Mouse (Mus musculus): Measurements from ENCODE around the gene Gm45015. TPM values are rescaled to one million over a fixed set of nuclear protein-coding genes. Genes with fewer than 3 reads are reported as not detected.

Gm45015 gene
- total and polyA plus RNA-seq, 3 experiments = not detected

DNA sequence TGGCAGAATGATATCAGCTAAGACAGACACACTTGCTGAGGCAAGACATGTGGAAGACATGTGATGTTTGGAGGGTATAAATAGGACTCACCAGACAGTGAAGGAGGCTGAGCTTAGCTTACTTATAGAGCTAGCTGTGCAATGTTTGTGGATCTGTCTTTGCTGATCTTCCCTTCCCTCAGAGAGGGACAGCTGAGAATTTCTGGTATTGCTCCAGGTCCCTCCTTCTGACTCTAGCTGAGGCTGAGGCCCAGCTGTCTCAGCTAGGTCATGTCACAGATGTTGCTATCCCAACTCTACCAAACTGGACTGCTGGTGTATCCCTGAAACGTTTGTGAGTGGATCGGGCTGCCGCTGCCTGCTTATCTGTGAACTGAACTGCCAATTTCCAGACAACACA lies 15.6 kb downstream of the Gm45015 start:
- TF ChIP-seq TBP (IDR thresholded peaks at IDR 0.05; ENCODE audit: low read depth, low read length) = no peak
- no peak for TF ChIP-seq ETS1 (IDR thresholded peaks at IDR 0.05; ENCODE audit: low read depth, low read length)
- TF ChIP-seq CTCF (IDR thresholded peaks at IDR 0.05 in 2 of 3, conservative IDR thresholded peaks at IDR 0.05 in 1 of 3; ENCODE audit: control insufficient read depth in 1 of 3, insufficient read depth in 1 of 3, low read depth in 2 of 3, low read length in 3 of 3, poor library complexity in 1 of 3, severe bottlenecking in 1 of 3) = no peak
- no peak for TF ChIP-seq TAL1 (IDR thresholded peaks at IDR 0.05; ENCODE audit: low read length)
- TF ChIP-seq NELFE (IDR thresholded peaks at IDR 0.05; ENCODE audit: low read depth, low read length) = no peak
- TF ChIP-seq MAZ (IDR thresholded peaks at IDR 0.05; ENCODE audit: low read depth, low read length) = no peak
- TF ChIP-seq E2F4 (IDR thresholded peaks at IDR 0.05; ENCODE audit: borderline replicate concordance, low read depth, low read length) = no peak
- TF ChIP-seq TCF12 (IDR thresholded peaks at IDR 0.05; ENCODE audit: low read depth, low read length) = no peak
- no peak for TF ChIP-seq HCFC1 (IDR thresholded peaks at IDR 0.05; ENCODE audit: low read depth, low read length)
- TF ChIP-seq POLR2AphosphoS5 (IDR thresholded peaks at IDR 0.05; ENCODE audit: borderline replicate concordance, low read depth, low read length) = no peak
- no peak for TF ChIP-seq CHD1 (IDR thresholded peaks at IDR 0.05; ENCODE audit: low read depth, low read length)
- TF ChIP-seq SMC3 (IDR thresholded peaks at IDR 0.05; ENCODE audit: low read depth, low read length) = no peak
- no peak for TF ChIP-seq JUND (IDR thresholded peaks at IDR 0.05; ENCODE audit: low read depth, low read length)
- TF ChIP-seq GATA1 (IDR thresholded peaks at IDR 0.05; ENCODE audit: low read depth, low read length) = no peak
- no peak for TF ChIP-seq RCOR1 (IDR thresholded peaks at IDR 0.05; ENCODE audit: low read depth, low read length)
- no peak for TF ChIP-seq MYB (IDR thresholded peaks at IDR 0.05; ENCODE audit: low read depth, low read length)
- no peak for TF ChIP-seq NRF1 (IDR thresholded peaks at IDR 0.05; ENCODE audit: insufficient read depth, low read depth, low read length, poor library complexity, severe bottlenecking)
- no peak for TF ChIP-seq MAX (IDR thresholded peaks at IDR 0.05; ENCODE audit: low read length)
- no peak for TF ChIP-seq CHD2 (IDR thresholded peaks at IDR 0.05; ENCODE audit: low read length)
- no peaks in the 10 kb centered on the region for H3K4me1 ChIP-seq (ENCODE audit: control insufficient read depth in 1 of 2, insufficient read depth in 2 of 2, low read length in 2 of 2)
- no peak overlapping the region for H3K4me3 ChIP-seq (ENCODE audit: control insufficient read depth in 1 of 2, insufficient read depth in 1 of 2, low read depth in 2 of 2, low read length in 2 of 2)
- DNase-seq (ENCODE audit: low read depth, low spot score) = no peak
- no peaks in the 10 kb centered on the region for H3K9me3 ChIP-seq (replicated peaks; ENCODE audit: insufficient read depth, low read length)
- no peak overlapping the region for H3K27ac ChIP-seq (ENCODE audit: control insufficient read depth, low read depth, low read length)
- H3K9ac ChIP-seq (ENCODE audit: control insufficient read depth, low read depth, low read length, poor library complexity, severe bottlenecking) = no peak overlapping the region
- no peaks in the 10 kb centered on the region for H3K79me2 ChIP-seq (ENCODE audit: control insufficient read depth, insufficient read depth, low read length, poor library complexity)
- no peaks in the 10 kb centered on the region for H3K36me3 ChIP-seq (ENCODE audit: control insufficient read depth in 1 of 2, insufficient read depth in 2 of 2, low read length in 2 of 2)
- no peaks in the 10 kb centered on the region for H3K27me3 ChIP-seq (ENCODE audit: control insufficient read depth in 1 of 2, insufficient read depth in 2 of 2, low read length in 2 of 2)

DNA sequence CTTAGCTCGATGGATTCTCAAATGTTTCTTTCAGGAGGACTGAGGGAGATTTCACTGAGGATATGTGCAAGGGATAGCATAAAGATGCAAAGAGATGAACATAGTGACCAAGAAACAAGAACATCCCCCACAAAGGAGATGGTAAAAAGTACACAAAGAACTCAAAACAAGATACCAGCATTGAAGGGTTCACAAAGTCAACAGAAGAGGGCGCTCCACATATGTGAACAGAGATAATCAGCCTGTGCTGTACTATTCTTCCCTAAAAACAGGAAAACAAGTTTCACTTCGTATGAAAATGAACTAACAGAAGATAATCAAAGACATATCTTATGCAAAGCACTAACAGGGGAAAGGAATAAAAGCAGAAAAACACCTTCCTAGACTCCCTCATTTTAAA lies 24.1 kb downstream of the Gm45015 start:
- H3K79me2 ChIP-seq (ENCODE audit: control insufficient read depth, insufficient read depth, low read length, poor library complexity) = no peaks in the 10 kb centered on the region
- H3K36me3 ChIP-seq (ENCODE audit: control insufficient read depth in 1 of 2, insufficient read depth in 2 of 2, low read length in 2 of 2) = no peaks in the 10 kb centered on the region
- no peak overlapping the region for H3K4me3 ChIP-seq (ENCODE audit: control insufficient read depth in 1 of 2, insufficient read depth in 1 of 2, low read depth in 2 of 2, low read length in 2 of 2)
- no peak overlapping the region for H3K9ac ChIP-seq (ENCODE audit: control insufficient read depth, low read depth, low read length, poor library complexity, severe bottlenecking)
- no peaks in the 10 kb centered on the region for H3K9me3 ChIP-seq (replicated peaks; ENCODE audit: insufficient read depth, low read length)
- no peaks in the 10 kb centered on the region for H3K4me1 ChIP-seq (ENCODE audit: control insufficient read depth in 1 of 2, insufficient read depth in 2 of 2, low read length in 2 of 2)
- peak; percentile 60 for DNase-seq (ENCODE audit: low read depth, low spot score)
- no peaks in the 10 kb centered on the region for H3K27me3 ChIP-seq (ENCODE audit: control insufficient read depth in 1 of 2, insufficient read depth in 2 of 2, low read length in 2 of 2)
- no peak overlapping the region for H3K27ac ChIP-seq (ENCODE audit: control insufficient read depth, low read depth, low read length)
- no peak for TF ChIP-seq MAFK (IDR thresholded peaks at IDR 0.05; ENCODE audit: borderline replicate concordance, low read depth, low read length)
- TF ChIP-seq ZKSCAN1 (IDR thresholded peaks at IDR 0.05; ENCODE audit: low read depth, low read length) = no peak
- no peak for TF ChIP-seq JUND (IDR thresholded peaks at IDR 0.05; ENCODE audit: low read depth, low read length)
- TF ChIP-seq GABPA (IDR thresholded peaks at IDR 0.05; ENCODE audit: low read depth, low read length) = no peak
- TF ChIP-seq USF2 (IDR thresholded peaks at IDR 0.05; ENCODE audit: borderline replicate concordance in 1 of 2, insufficient read depth in 1 of 2, low read depth in 1 of 2, low read length in 2 of 2) = no peak
- no peak for TF ChIP-seq CHD2 (IDR thresholded peaks at IDR 0.05; ENCODE audit: low read length)
- no peak for TF ChIP-seq TBP (IDR thresholded peaks at IDR 0.05; ENCODE audit: low read depth, low read length)
- TF ChIP-seq USF1 (IDR thresholded peaks at IDR 0.05; ENCODE audit: low read depth, low read length) = no peak
- TF ChIP-seq NRF1 (IDR thresholded peaks at IDR 0.05; ENCODE audit: insufficient read depth, low read depth, low read length, poor library complexity, severe bottlenecking) = no peak
- no peak for TF ChIP-seq MAX (IDR thresholded peaks at IDR 0.05; ENCODE audit: low read length)
- no peak for TF ChIP-seq MXI1 (IDR thresholded peaks at IDR 0.05; ENCODE audit: low read depth, low read length)
- TF ChIP-seq MYB (IDR thresholded peaks at IDR 0.05; ENCODE audit: low read depth, low read length) = no peak
- no peak for TF ChIP-seq ZNF384 (IDR thresholded peaks at IDR 0.05; ENCODE audit: low read depth, low read length)
- no peak for TF ChIP-seq MAZ (IDR thresholded peaks at IDR 0.05; ENCODE audit: low read depth, low read length)
- no peak for TF ChIP-seq POLR2AphosphoS2 (IDR thresholded peaks at IDR 0.05; ENCODE audit: low read length)
- TF ChIP-seq TCF12 (IDR thresholded peaks at IDR 0.05; ENCODE audit: low read depth, low read length) = no peak
- no peak for TF ChIP-seq ETS1 (IDR thresholded peaks at IDR 0.05; ENCODE audit: low read depth, low read length)
- 0 out of 2 replicates have a peak, but pooled peaks have one; percentile 28 for TF ChIP-seq GATA1 (IDR thresholded peaks at IDR 0.05; ENCODE audit: low read depth, low read length)
- no peak for TF ChIP-seq RCOR1 (IDR thresholded peaks at IDR 0.05; ENCODE audit: low read depth, low read length)
- TF ChIP-seq CTCF (IDR thresholded peaks at IDR 0.05 in 2 of 3, conservative IDR thresholded peaks at IDR 0.05 in 1 of 3; ENCODE audit: control insufficient read depth in 1 of 3, insufficient read depth in 1 of 3, low read depth in 2 of 3, low read length in 3 of 3, poor library complexity in 1 of 3, severe bottlenecking in 1 of 3) = peak in 2 of 3 experiments; percentile 46 to 66; a peak in 4 of 6 replicates
- no peak for TF ChIP-seq POLR2AphosphoS5 (IDR thresholded peaks at IDR 0.05; ENCODE audit: borderline replicate concordance, low read depth, low read length)
- TF ChIP-seq HCFC1 (IDR thresholded peaks at IDR 0.05; ENCODE audit: low read depth, low read length) = no peak
- TF ChIP-seq EP300 (IDR thresholded peaks at IDR 0.05; ENCODE audit: low read depth in 1 of 2, low read length in 2 of 2) = no peak
- TF ChIP-seq NELFE (IDR thresholded peaks at IDR 0.05; ENCODE audit: low read depth, low read length) = no peak
- no peak for TF ChIP-seq BHLHE40 (IDR thresholded peaks at IDR 0.05; ENCODE audit: borderline replicate concordance, low read depth, low read length)
